Mouse (Mus musculus): ENCODE results near the gene P2rx7. TPM values are rescaled to one million over a fixed set of nuclear protein-coding genes. Genes with fewer than 3 reads are reported as not detected.
A peak's percentile ranks its signal among the peaks of the same experiment; 100 is the strongest.

Gene P2rx7
- polyA plus RNA-seq, 1 experiment, result 18.9 TPM

DNA sequence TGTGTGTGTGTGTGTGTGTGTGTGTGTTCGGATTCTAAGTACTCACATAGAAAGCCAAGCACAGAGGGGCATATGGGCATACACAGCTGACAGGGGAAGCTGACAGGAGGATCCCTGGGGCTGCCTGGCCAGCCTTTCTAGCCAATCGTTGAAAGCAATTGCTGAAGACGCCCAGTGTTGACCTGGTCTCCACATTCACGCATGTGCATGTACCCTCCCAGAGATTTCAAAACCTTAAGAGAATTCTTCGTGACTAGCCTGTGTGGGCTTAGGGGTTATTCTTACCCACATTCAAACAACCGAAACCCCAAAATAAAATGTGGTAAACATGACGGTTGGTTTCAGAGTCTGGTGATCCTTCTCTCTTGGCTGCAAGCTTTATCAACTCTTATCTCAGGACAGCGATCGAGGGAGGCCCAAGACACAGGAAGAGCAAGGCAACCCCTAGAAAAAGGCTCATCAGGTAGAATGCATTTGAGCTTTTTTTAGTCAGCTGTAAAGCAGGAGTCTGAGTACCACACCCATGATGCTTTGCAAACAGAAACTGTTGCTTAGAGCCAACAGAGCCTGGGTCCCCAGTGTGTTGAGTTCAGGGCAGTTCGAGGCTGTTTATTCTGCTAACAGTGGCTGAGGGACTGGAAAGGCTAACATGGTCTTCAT, 54.5 kb downstream of the P2rx7 start:
- H3K4me1 ChIP-seq (ENCODE audit: control insufficient read depth, insufficient read depth, low read length), result no peaks in the 10 kb centered on the region
- TF ChIP-seq POLR2A (IDR thresholded peaks at IDR 0.05; ENCODE audit: extremely low read depth, insufficient read depth, low read length) (no peak), CTCF (IDR thresholded peaks at IDR 0.05; ENCODE audit: extremely low read depth, insufficient read depth, low read length) (no peak)
- H3K4me3 ChIP-seq (ENCODE audit: insufficient read depth, low read length), result no peak overlapping the region
- H3K27ac ChIP-seq (ENCODE audit: insufficient read depth, low read length), result no peak overlapping the region

- Histone ChIP-seq H3K4me3 (ENCODE audit: insufficient read depth, low read length) (no peak overlapping the region), H3K4me1 (ENCODE audit: control insufficient read depth, insufficient read depth, low read length) (no peaks in the 10 kb centered on the region), H3K27ac (ENCODE audit: insufficient read depth, low read length) (no peak overlapping the region)
- TF ChIP-seq CTCF (IDR thresholded peaks at IDR 0.05; ENCODE audit: extremely low read depth, insufficient read depth, low read length) (no peak), POLR2A (IDR thresholded peaks at IDR 0.05; ENCODE audit: extremely low read depth, insufficient read depth, low read length) (no peak)
Observed at GRCm38 (mm10) chr5:122698701-122699060, 55.0 kb downstream of the P2rx7 start.

DNA sequence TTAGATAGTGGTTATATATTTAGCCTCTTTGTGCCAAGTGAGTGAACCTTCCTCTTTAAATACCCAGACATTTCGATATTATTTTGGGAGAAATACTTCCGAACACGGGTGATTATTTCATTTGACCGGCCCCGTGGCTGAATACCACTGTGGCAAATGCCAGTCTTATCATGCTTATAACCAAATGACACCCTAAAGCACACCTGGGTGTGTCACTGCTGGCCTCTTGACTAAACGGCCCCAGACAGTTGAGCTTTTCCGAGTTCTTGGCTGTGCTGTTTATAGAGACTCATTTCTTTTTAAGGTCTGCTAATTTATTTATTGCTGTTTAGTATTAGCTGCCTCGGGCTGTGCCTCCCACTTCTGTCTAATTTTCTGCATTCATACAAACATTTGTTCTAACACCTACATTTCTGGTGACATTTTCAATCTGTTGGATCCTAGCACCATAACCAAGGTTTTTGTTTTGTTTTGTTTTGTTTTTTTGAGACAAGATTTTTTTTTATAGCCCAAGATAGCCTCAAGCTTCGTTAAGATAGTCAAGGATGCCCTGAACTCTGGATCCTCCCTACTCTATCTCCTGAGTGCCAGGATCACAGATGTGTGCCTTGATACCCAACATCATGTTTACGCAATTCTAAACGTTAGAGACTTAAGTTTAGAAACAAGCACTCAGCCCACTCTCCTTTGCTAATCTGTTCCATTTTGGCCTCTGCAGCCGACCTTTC, 56.6 kb downstream of the P2rx7 start:
- Histone ChIP-seq H3K4me3 (ENCODE audit: insufficient read depth, low read length) (no peak overlapping the region), H3K27ac (ENCODE audit: insufficient read depth, low read length) (no peak overlapping the region), H3K4me1 (ENCODE audit: control insufficient read depth, insufficient read depth, low read length) (no peaks in the 10 kb centered on the region)
- TF ChIP-seq CTCF (IDR thresholded peaks at IDR 0.05; ENCODE audit: extremely low read depth, insufficient read depth, low read length) (no peak), POLR2A (IDR thresholded peaks at IDR 0.05; ENCODE audit: extremely low read depth, insufficient read depth, low read length) (no peak)

DNA sequence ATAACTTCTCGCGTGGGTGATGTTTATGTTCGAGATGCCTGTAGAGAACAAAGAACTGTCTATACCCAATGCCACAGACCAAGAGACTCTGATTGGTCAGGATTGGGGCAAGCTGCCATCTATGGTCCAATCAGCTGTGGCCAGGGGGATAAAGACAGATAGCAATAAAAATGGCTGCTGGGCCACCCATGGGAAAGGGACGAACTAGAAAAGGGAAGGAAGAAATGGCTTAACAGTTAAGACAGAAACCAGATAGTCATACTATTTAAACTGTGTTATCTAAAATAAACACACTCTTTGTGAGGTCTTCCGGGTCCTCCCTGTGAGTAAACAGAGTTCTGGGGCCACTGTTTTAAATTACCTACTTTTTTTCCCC, 57.1 kb downstream of the P2rx7 start:
- H3K27ac ChIP-seq (ENCODE audit: insufficient read depth, low read length), result no peak overlapping the region
- H3K4me1 ChIP-seq (ENCODE audit: control insufficient read depth, insufficient read depth, low read length), result no peaks in the 10 kb centered on the region
- TF ChIP-seq CTCF (IDR thresholded peaks at IDR 0.05; ENCODE audit: extremely low read depth, insufficient read depth, low read length) (no peak), POLR2A (IDR thresholded peaks at IDR 0.05; ENCODE audit: extremely low read depth, insufficient read depth, low read length) (no peak)
- no peak overlapping the region for H3K4me3 ChIP-seq (ENCODE audit: insufficient read depth, low read length)

- H3K4me1 ChIP-seq (ENCODE audit: control insufficient read depth, insufficient read depth, low read length), result no peaks in the 10 kb centered on the region
- TF ChIP-seq POLR2A (IDR thresholded peaks at IDR 0.05; ENCODE audit: extremely low read depth, insufficient read depth, low read length) (no peak), CTCF (IDR thresholded peaks at IDR 0.05; ENCODE audit: extremely low read depth, insufficient read depth, low read length) (no peak)
- no peak overlapping the region for H3K4me3 ChIP-seq (ENCODE audit: insufficient read depth, low read length)
- H3K27ac ChIP-seq (ENCODE audit: insufficient read depth, low read length), result no peak overlapping the region
Observed at GRCm38 (mm10) chr5:122702156-122702555, 58.4 kb downstream of the P2rx7 start.

DNA sequence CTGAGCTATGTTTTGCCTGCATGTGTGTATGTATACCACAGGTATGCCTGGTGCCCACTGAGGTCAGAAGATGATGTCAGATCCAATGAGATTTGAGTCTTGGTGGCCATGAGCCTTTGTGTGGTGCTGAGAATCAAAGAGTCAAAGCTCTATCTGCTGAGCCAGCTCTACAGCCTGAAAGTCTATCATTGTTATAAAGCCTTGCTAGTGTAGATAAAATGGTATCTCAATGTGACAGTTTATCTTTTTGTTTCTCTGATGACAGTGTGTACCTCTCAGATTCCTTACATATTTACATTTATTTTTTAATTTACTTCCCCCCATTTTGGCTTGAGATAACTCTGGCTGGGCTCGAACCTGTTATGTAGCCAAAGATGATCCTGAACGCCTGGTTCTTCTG, 59.9 kb downstream of the P2rx7 start:
- no peak for TF ChIP-seq CTCF (IDR thresholded peaks at IDR 0.05; ENCODE audit: extremely low read depth, insufficient read depth, low read length)
- no peak for TF ChIP-seq POLR2A (IDR thresholded peaks at IDR 0.05; ENCODE audit: extremely low read depth, insufficient read depth, low read length)
- no peak overlapping the region for H3K4me3 ChIP-seq (ENCODE audit: insufficient read depth, low read length)
- H3K4me1 ChIP-seq (ENCODE audit: control insufficient read depth, insufficient read depth, low read length), result no peaks in the 10 kb centered on the region
- H3K27ac ChIP-seq (ENCODE audit: insufficient read depth, low read length), result no peak overlapping the region

GRCm38 (mm10) chr5:122704571-122704970, 60.9 kb downstream of the P2rx7 start:
- Histone ChIP-seq H3K27ac (ENCODE audit: insufficient read depth, low read length) (no peak overlapping the region), H3K4me1 (ENCODE audit: control insufficient read depth, insufficient read depth, low read length) (no peaks in the 10 kb centered on the region), H3K4me3 (ENCODE audit: insufficient read depth, low read length) (no peak overlapping the region)
- no peak for TF ChIP-seq CTCF (IDR thresholded peaks at IDR 0.05; ENCODE audit: extremely low read depth, insufficient read depth, low read length)
- TF ChIP-seq POLR2A (IDR thresholded peaks at IDR 0.05; ENCODE audit: extremely low read depth, insufficient read depth, low read length), result no peak

DNA sequence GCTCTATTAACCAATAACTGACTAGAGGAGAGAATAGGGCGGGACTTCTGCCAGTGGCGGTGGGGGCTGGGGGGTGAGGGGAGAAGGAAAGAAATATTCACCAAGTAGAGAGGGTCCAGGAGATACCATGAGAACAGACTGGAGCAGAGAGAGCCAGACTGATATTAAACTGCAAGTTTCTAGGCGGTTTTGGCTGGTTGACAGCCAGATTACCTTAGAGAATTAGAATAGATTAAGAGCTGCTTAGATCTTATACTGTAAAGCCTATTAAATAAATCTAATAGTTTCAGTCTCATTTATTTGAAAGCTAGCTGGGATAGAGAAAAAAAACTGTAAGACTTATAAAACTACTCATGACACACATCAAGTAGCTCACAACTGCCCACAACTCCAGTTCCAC, 61.5 kb downstream of the P2rx7 start:
- H3K4me3 ChIP-seq (ENCODE audit: insufficient read depth, low read length), result no peak overlapping the region
- no peaks in the 10 kb centered on the region for H3K4me1 ChIP-seq (ENCODE audit: control insufficient read depth, insufficient read depth, low read length)
- no peak overlapping the region for H3K27ac ChIP-seq (ENCODE audit: insufficient read depth, low read length)
- TF ChIP-seq CTCF (IDR thresholded peaks at IDR 0.05; ENCODE audit: extremely low read depth, insufficient read depth, low read length) (no peak), POLR2A (IDR thresholded peaks at IDR 0.05; ENCODE audit: extremely low read depth, insufficient read depth, low read length) (no peak)

DNA sequence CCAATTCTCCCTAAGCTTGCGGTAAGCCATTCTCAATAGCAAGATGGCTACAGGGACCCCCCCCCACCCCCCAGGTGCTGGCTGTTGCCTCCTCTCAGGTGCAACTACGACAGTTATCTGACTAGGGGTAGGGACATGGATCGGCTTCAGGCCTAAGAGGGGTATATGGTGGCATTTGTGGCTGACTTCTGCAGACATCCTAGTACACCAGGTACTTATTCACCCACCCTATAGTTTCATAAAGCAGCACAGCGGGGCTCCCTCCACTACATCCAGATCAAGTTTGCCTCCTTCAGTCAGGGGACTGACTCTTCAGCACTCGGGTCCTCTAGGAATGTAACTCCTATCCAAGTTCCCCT, 63.2 kb downstream of the P2rx7 start:
- no peaks in the 10 kb centered on the region for H3K4me1 ChIP-seq (ENCODE audit: control insufficient read depth, insufficient read depth, low read length)
- H3K27ac ChIP-seq (ENCODE audit: insufficient read depth, low read length), result peak overlapping the region; percentile 44
- H3K4me3 ChIP-seq (ENCODE audit: insufficient read depth, low read length), result peak overlapping the region; percentile 76
- TF ChIP-seq POLR2A (IDR thresholded peaks at IDR 0.05; ENCODE audit: extremely low read depth, insufficient read depth, low read length) (no peak), CTCF (IDR thresholded peaks at IDR 0.05; ENCODE audit: extremely low read depth, insufficient read depth, low read length) (no peak)

Data from cortical plate, adult 2 months (tissue).